Mouse (Mus musculus) MEL (cell line): ENCODE results near the gene Gm30191. TPM values are rescaled to one million over a fixed set of nuclear protein-coding genes. Genes with fewer than 3 reads are reported as not detected.

Experiments used
- DNase-seq: peaks from one replicate; pipeline ENCODE4 v3.0.0; 2011; ENCODE audit warnings: low read depth, low spot score
- H3K27ac ChIP-seq: 2 replicates; pipeline ENCODE4 v1.5.1; 2012; ENCODE audit warnings: low read depth, mild to moderate bottlenecking, control low read depth, low read length, moderate library complexity; ENCODE audit not compliant: control insufficient read depth
- H3K27me3 ChIP-seq, 2 experiments: fragments of 150-350 bp in 1 of 2; sonication (generic) in 1 of 2; 2 replicates each; pipeline ENCODE4 v1.6.1; 2012; ENCODE audit warnings: low read length in 2 of 2, mild to moderate bottlenecking in 2 of 2, improper control_type of control experiment in 1 of 2, moderate library complexity in 1 of 2; ENCODE audit not compliant: insufficient read depth in 2 of 2, control insufficient read depth in 1 of 2
- H3K36me3 ChIP-seq, 2 experiments: 2 replicates each; pipeline ENCODE4 v1.6.1; 2012 to 2014; ENCODE audit warnings: low read length in 2 of 2, improper control_type of control experiment in 1 of 2, inconsistent platforms in 1 of 2, mild to moderate bottlenecking in 1 of 2; ENCODE audit not compliant: insufficient read depth in 2 of 2, control insufficient read depth in 1 of 2
- H3K4me1 ChIP-seq, 2 experiments: fragments of 150-350 bp in 1 of 2; sonication (generic) in 1 of 2; 2 replicates each; pipeline ENCODE4 v1.6.1; 2012; ENCODE audit warnings: low read length in 2 of 2, improper control_type of control experiment in 1 of 2, mild to moderate bottlenecking in 1 of 2; ENCODE audit not compliant: insufficient read depth in 2 of 2, control insufficient read depth in 1 of 2
- H3K4me3 ChIP-seq, 2 experiments: fragments of 150-350 bp in 1 of 2; sonication (generic) in 1 of 2; 2 replicates each; pipeline ENCODE4 v1.5.1; 2012; ENCODE audit warnings: low read depth in 2 of 2, low read length in 2 of 2, mild to moderate bottlenecking in 2 of 2, moderate library complexity in 2 of 2, control low read depth in 1 of 2, improper control_type of control experiment in 1 of 2; ENCODE audit not compliant: control insufficient read depth in 1 of 2, insufficient read depth in 1 of 2
- H3K79me2 ChIP-seq: 2 replicates; pipeline ENCODE4 v1.6.1; 2012; ENCODE audit warnings: mild to moderate bottlenecking, low read length, moderate library complexity; ENCODE audit not compliant: control insufficient read depth, poor library complexity, insufficient read depth
- H3K9ac ChIP-seq: 2 replicates; pipeline ENCODE4 v1.6.1; 2012; ENCODE audit warnings: low read depth, mild to moderate bottlenecking, control low read depth, low read length, moderate library complexity; ENCODE audit not compliant: control insufficient read depth, poor library complexity, severe bottlenecking
- H3K9me3 ChIP-seq: fragments of 150-350 bp; sonication (generic); replicated peaks from 2 replicates; pipeline ENCODE4 v1.6.1; 2012; ENCODE audit warnings: mild to moderate bottlenecking, low read length, improper control_type of control experiment, moderate library complexity; ENCODE audit not compliant: insufficient read depth
- BHLHE40 ChIP-seq: IDR thresholded peaks from 2 replicates; pipeline ENCODE4 v1.6.1; 2012; ENCODE audit warnings: low read depth, mild to moderate bottlenecking, inconsistent platforms, low read length, improper control_type of control experiment, borderline replicate concordance
- CHD1 ChIP-seq: IDR thresholded peaks from 2 replicates; pipeline ENCODE4 v1.6.1; 2012; ENCODE audit warnings: low read depth, mild to moderate bottlenecking, inconsistent platforms, low read length, improper control_type of control experiment
- CHD2 ChIP-seq: IDR thresholded peaks from 2 replicates; pipeline ENCODE4 v1.6.1; 2011; ENCODE audit warnings: low read length, improper control_type of control experiment
- CTCF ChIP-seq, 3 experiments: IDR thresholded peaks in 2 of 3; conservative IDR thresholded peaks in 1 of 3; 2 replicates each; pipeline ENCODE4 v1.5.1; 2011 to 2012; ENCODE audit warnings: low read length in 3 of 3, low read depth in 2 of 3, mild to moderate bottlenecking in 2 of 3, improper control_type of control experiment in 1 of 3, inconsistent platforms in 1 of 3, mixed read lengths in 1 of 3, moderate library complexity in 1 of 3; ENCODE audit not compliant: control insufficient read depth in 1 of 3, insufficient read depth in 1 of 3, poor library complexity in 1 of 3, severe bottlenecking in 1 of 3
- E2F4 ChIP-seq: IDR thresholded peaks from 2 replicates; pipeline ENCODE4 v1.6.1; 2011; ENCODE audit warnings: low read depth, low read length, improper control_type of control experiment, borderline replicate concordance
- ELF1 ChIP-seq: IDR thresholded peaks from 2 replicates; pipeline ENCODE4 v1.6.1; 2014; ENCODE audit warnings: low read depth, mild to moderate bottlenecking, inconsistent platforms, low read length, improper control_type of control experiment, moderate library complexity
- EP300 ChIP-seq, 2 experiments: IDR thresholded peaks; 2 replicates each; pipeline ENCODE4 v1.6.1; 2011; ENCODE audit warnings: improper control_type of control experiment in 2 of 2, low read length in 2 of 2, low read depth in 1 of 2, mild to moderate bottlenecking in 1 of 2
- HCFC1 ChIP-seq: IDR thresholded peaks from 2 replicates; pipeline ENCODE4 v1.6.1; 2012; ENCODE audit warnings: low read depth, mild to moderate bottlenecking, inconsistent platforms, low read length, improper control_type of control experiment, moderate library complexity
- KAT2A ChIP-seq: conservative IDR thresholded peaks from 2 replicates; pipeline ENCODE4 v1.6.1; 2012; ENCODE audit warnings: low read depth, low read length, improper control_type of control experiment, inconsistent platforms
- MAFK ChIP-seq: IDR thresholded peaks from 2 replicates; pipeline ENCODE4 v1.6.1; 2011; ENCODE audit warnings: low read depth, mild to moderate bottlenecking, low read length, improper control_type of control experiment, borderline replicate concordance
- MAX ChIP-seq: IDR thresholded peaks from 2 replicates; pipeline ENCODE4 v1.6.1; 2011; ENCODE audit warnings: low read length, improper control_type of control experiment
- MAZ ChIP-seq: IDR thresholded peaks from 2 replicates; pipeline ENCODE4 v1.6.1; 2012; ENCODE audit warnings: low read depth, mild to moderate bottlenecking, inconsistent platforms, low read length, improper control_type of control experiment
- NELFE ChIP-seq: IDR thresholded peaks from 2 replicates; pipeline ENCODE4 v1.6.1; 2011; ENCODE audit warnings: low read depth, low read length, improper control_type of control experiment
- NRF1 ChIP-seq: IDR thresholded peaks from 2 replicates; pipeline ENCODE4 v1.6.1; 2014; ENCODE audit warnings: low read depth, mild to moderate bottlenecking, inconsistent platforms, low read length, improper control_type of control experiment, moderate library complexity; ENCODE audit not compliant: poor library complexity, insufficient read depth, severe bottlenecking
- POLR2A ChIP-seq, 2 experiments: IDR thresholded peaks; 2 replicates each; pipeline ENCODE4 v1.6.1; 2011 to 2012; ENCODE audit warnings: low read length in 2 of 2, mild to moderate bottlenecking in 2 of 2, control low read depth in 1 of 2, improper control_type of control experiment in 1 of 2, low read depth in 1 of 2, moderate library complexity in 1 of 2; ENCODE audit not compliant: control insufficient read depth in 1 of 2, insufficient read depth in 1 of 2, poor library complexity in 1 of 2
- RCOR1 ChIP-seq: IDR thresholded peaks from 2 replicates; pipeline ENCODE4 v1.6.1; 2012; ENCODE audit warnings: low read depth, mild to moderate bottlenecking, inconsistent platforms, low read length, improper control_type of control experiment
- USF1 ChIP-seq: IDR thresholded peaks from 2 replicates; pipeline ENCODE4 v1.6.1; 2014; ENCODE audit warnings: low read depth, mild to moderate bottlenecking, inconsistent platforms, low read length, improper control_type of control experiment, moderate library complexity
- USF2 ChIP-seq, 2 experiments: IDR thresholded peaks; 2 replicates each; pipeline ENCODE4 v1.6.1; 2011 to 2012; ENCODE audit warnings: improper control_type of control experiment in 2 of 2, low read length in 2 of 2, borderline replicate concordance in 1 of 2, inconsistent platforms in 1 of 2, low read depth in 1 of 2, mild to moderate bottlenecking in 1 of 2; ENCODE audit not compliant: insufficient read depth in 1 of 2
- ZC3H11A ChIP-seq: IDR thresholded peaks from 2 replicates; pipeline ENCODE4 v1.6.1; 2012; ENCODE audit warnings: low read depth, mild to moderate bottlenecking, inconsistent platforms, low read length, improper control_type of control experiment
- ZMIZ1 ChIP-seq: IDR thresholded peaks from 2 replicates; pipeline ENCODE4 v1.6.1; 2012; ENCODE audit warnings: low read depth, mild to moderate bottlenecking, inconsistent platforms, low read length, improper control_type of control experiment, moderate library complexity
- polyA plus RNA-seq, 2 experiments: library from polyadenylated mRNA; stranded (reverse) in 1 of 2; unstranded in 1 of 2; fragments of >175 nt in 1 of 2; fragments of >200 nt in 1 of 2; gene quantifications; 2 replicates each; pipeline versions ENCODE4 v1.2.1 to v1.2.4; 2012; ENCODE audit warnings: low replicate concordance in 2 of 2, low read depth in 1 of 2; ENCODE audit not compliant: insufficient read length in 2 of 2, insufficient read depth in 1 of 2, missing spikeins in 1 of 2
- total RNA-seq: library from RNA; depleted of rRNA; stranded (reverse); fragments of 300-350 nt; gene quantifications from 2 replicates; pipeline ENCODE4 v1.2.3, GENCODE M21; 2012

Gene Gm30191
- total and polyA plus RNA-seq, 3 experiments = not detected

DNA sequence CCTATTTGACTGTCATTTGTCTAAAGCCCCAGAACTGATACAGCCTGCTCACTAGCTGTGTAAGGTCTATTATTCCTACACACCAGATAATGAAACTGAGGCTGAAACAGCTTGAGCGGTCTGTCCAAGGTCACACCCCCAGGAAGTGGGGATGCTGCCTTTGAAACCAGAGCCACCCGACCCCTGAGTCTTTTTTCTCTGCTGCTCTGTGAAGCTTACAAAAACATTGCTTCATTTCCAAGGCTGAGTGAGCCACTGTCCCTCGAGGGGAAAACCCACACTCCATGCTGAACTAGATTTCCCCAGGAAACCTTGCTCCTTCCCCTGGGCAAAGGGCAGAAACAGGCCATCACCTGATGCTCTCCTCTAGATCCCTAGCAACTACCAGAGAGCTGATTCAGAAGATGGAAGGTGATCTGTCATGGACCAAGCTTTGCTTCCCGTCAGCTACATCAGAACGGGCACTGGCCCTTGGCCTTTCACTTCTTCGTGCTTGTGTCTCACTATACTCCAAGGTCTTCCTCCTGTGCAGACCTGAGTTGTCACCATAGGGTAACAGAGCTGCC is 40.2 kb upstream of the Gm30191 start:
- H3K79me2 ChIP-seq = no peaks in the 10 kb centered on the region
- H3K27ac ChIP-seq = no peak overlapping the region
- peaks cover 0 to 2% of the 10 kb centered on the region in 2 experiments; a peak in 2 of 4 replicates for H3K27me3 ChIP-seq
- DNase-seq = no peak
- H3K9ac ChIP-seq = no peak overlapping the region
- H3K4me1 ChIP-seq = no peaks in the 10 kb centered on the region
- H3K4me3 ChIP-seq = no peak overlapping the region
- TF ChIP-seq MAZ (no peak), CHD1 (no peak), BHLHE40 (no peak), ZMIZ1 (no peak), ZC3H11A (no peak), ELF1 (no peak), CHD2 (no peak), MAFK (no peak), POLR2A (IDR thresholded peaks at IDR 0.05; ENCODE audit: control insufficient read depth in 1 of 2, insufficient read depth in 1 of 2, low read depth in 1 of 2, low read length in 2 of 2, poor library complexity in 1 of 2) (no peak), CTCF (IDR thresholded peaks at IDR 0.05 in 2 of 3, conservative IDR thresholded peaks at IDR 0.05 in 1 of 3; ENCODE audit: control insufficient read depth in 1 of 3, insufficient read depth in 1 of 3, low read depth in 2 of 3, low read length in 3 of 3, poor library complexity in 1 of 3, severe bottlenecking in 1 of 3) (no peak), RCOR1 (no peak), KAT2A (no peak)
- H3K36me3 ChIP-seq = no peaks in the 10 kb centered on the region
- no peaks in the 10 kb centered on the region for H3K9me3 ChIP-seq

DNA sequence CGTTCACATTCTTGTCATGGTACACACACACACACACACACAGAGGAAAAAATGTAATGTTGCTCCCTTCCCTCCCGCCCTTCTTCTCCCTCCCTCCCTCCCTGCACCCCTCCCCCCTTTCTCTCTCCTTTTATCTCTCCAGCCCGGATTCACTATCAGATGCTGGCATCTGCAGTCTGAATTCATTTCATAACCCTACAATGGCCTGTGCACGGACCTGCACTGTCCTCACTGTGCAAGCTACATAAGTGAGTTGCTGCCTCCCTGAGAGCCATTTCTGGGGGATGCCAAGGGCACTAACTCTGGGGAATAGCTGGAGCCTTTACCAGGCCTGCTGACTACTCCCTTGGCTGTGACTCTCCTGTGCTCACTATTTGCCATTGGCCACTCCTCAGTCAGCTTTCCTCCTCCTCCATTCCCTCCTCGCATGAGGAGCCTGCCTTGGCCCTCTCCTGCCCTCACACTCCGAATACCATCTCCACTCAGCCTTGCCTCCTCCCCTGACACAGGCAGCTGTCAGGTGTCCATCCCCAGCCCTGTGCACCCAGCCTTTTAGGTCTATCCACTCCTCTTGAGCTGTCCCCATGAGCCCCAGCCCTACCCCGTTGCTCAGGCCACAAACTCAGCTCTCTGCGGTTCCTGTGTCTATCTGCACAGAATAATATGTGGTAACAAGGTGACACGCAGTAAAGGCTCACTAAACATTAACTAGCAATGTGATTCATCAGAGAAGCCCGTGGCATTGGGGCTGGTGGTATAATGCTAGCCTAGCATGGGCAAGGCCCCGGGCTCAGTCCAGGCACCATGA is 23.7 kb upstream of the Gm30191 start:
- no peak for TF ChIP-seq NRF1
- TF ChIP-seq HCFC1 = no peak
- TF ChIP-seq BHLHE40 = no peak
- TF ChIP-seq NELFE = no peak
- TF ChIP-seq USF1 = no peak
- TF ChIP-seq USF2 (IDR thresholded peaks at IDR 0.05; ENCODE audit: borderline replicate concordance in 1 of 2, insufficient read depth in 1 of 2, low read depth in 1 of 2, low read length in 2 of 2) = no peak
- no peak for TF ChIP-seq ELF1
- TF ChIP-seq ZMIZ1 = no peak
- TF ChIP-seq MAX = no peak
- no peak for TF ChIP-seq EP300 (IDR thresholded peaks at IDR 0.05; ENCODE audit: low read depth in 1 of 2, low read length in 2 of 2)
- TF ChIP-seq E2F4 = no peak
- no peak for TF ChIP-seq MAZ
- no peak for TF ChIP-seq POLR2A (IDR thresholded peaks at IDR 0.05; ENCODE audit: control insufficient read depth in 1 of 2, insufficient read depth in 1 of 2, low read depth in 1 of 2, low read length in 2 of 2, poor library complexity in 1 of 2)
- H3K4me1 ChIP-seq = no peaks in the 10 kb centered on the region
- H3K36me3 ChIP-seq = no peaks in the 10 kb centered on the region
- no peaks in the 10 kb centered on the region for H3K9me3 ChIP-seq
- H3K79me2 ChIP-seq = no peaks in the 10 kb centered on the region
- H3K27me3 ChIP-seq = peaks cover 0 to 7% of the 10 kb centered on the region in 2 experiments; a peak in 2 of 4 replicates
- H3K27ac ChIP-seq = no peak overlapping the region
- no peak for DNase-seq
- no peak overlapping the region for H3K9ac ChIP-seq
- no peak overlapping the region for H3K4me3 ChIP-seq
